Comparison of ENCODE assay signal across 10 mouse cellular contexts in the genomic region with DNA sequence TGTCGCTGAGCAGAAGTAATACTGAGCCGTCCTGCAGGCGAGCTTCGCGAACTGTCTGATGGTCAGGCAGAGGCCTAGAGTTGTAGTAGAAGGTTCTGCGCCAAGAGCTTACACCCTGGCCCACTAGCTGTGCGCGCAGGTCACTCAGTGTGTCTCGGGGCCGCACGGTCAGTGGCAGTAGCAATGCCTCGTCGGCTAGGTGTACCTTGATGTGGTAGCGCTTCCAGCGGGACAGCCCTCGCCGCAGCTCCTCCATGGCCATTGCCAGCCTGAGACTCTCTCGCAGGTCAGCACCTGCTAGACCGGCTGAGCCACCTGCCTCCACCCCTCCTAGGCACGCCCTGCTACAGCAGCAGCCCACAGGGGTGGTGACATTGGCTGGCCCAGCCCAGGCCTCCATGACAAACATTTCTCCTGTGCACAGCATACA. TPM values are rescaled to one million over a fixed set of nuclear protein-coding genes. Genes with fewer than 3 reads are reported as not detected.
DNase-seq lines count a peak whose midpoint lies in the region; ATAC-seq and TF ChIP-seq lines count a peak whose summit lies in the region.
"Had no signal": no experiment of that assay in that cellular context is flagged by ENCODE, and none has a peak within 500 bp of the region (broad histone marks: within the 10 kb centered on the region; RNA-seq: fewer than 3 reads in every experiment).

A gene (minus strand): TSS at position 266 of the 430 bp plus-strand sequence.

- peaks cover 0 to 28% of the 10 kb centered on the region in 2 experiments; a peak in 2 of 4 replicates for H3K4me1 ChIP-seq in ES-E14 (ENCODE audit: control insufficient read depth in 2 of 2, insufficient read depth in 2 of 2, low read length in 2 of 2, poor library complexity in 1 of 2)
- peaks cover 9% of the 10 kb centered on the region; the same call in 1 of the 2 replicates for H3K4me1 ChIP-seq in kidney, embryonic 15.5 days
- no peaks in the 10 kb centered on the region for H3K4me1 ChIP-seq in lung, postnatal 0 days (ENCODE audit: insufficient read depth, low read depth, low read length)

- in situ Hi-C loops in ES-E14 (cut with MboI; ENCODE audit: low sequenced_read_pairs in 2 of 2, unreplicated experiment in 2 of 2): loop anchor here in 1 of 2 experiments (10.0 kb wide), 1 partner anchor 199 kb away; no protein-coding TSS in a partner anchor

- no peak for TF ChIP-seq EP300 in lung, postnatal 0 days (IDR thresholded peaks at IDR 0.05)

- WGBS in kidney, embryonic 15.5 days: 73% methylated on average over 20 of the region's 20 CpGs
- 54% methylated on average over 20 of the region's 20 CpGs for WGBS in lung, postnatal 0 days

- no peak for TF ChIP-seq CTCF in gastrocnemius, adult 2 months (IDR thresholded peaks at IDR 0.05)
- no peak for TF ChIP-seq CTCF in lung, postnatal 0 days (IDR thresholded peaks at IDR 0.05)

- H3K4me2 ChIP-seq in kidney, embryonic 15.5 days: no peak within 1 kb of the TSS
- peak within 1 kb of the TSS; percentile 35 for H3K4me2 ChIP-seq in lung, postnatal 0 days (replicated peaks; ENCODE audit: low read depth, low read length)

- DNase-seq in gastrocnemius, postnatal 14 days: peak; percentile 9
- DNase-seq in gastrocnemius, adult 2 months: no peak
- peak; percentile 28 for DNase-seq in ES-E14 (ENCODE audit: low read depth, low spot score)
- peak; percentile 79 for DNase-seq in lung, postnatal 0 days (ENCODE audit: low spot score)
- DNase-seq in spleen, postnatal 10 days (ENCODE audit: low spot score in 2 of 2): no peak
- no peak for DNase-seq in retina, postnatal 1 day
- DNase-seq in gastrocnemius, postnatal 10 days: no peak
- DNase-seq: cerebellum, adult 9-10 months had no signal

- no peak within 1 kb of the TSS for H3K4me3 ChIP-seq in gastrocnemius, adult 2 months
- peak within 1 kb of the TSS in 1 of 2 experiments; percentile 13; a peak in 1 of 4 replicates for H3K4me3 ChIP-seq in ES-E14 (ENCODE audit: insufficient read depth in 1 of 2, low read depth in 1 of 2, low read length in 2 of 2, poor library complexity in 1 of 2, severe bottlenecking in 1 of 2)
- H3K4me3 ChIP-seq in kidney, embryonic 15.5 days (replicated peaks): no peak within 1 kb of the TSS
- peak within 1 kb of the TSS; percentile 3; the same call in 1 of the 2 replicates for H3K4me3 ChIP-seq in lung, postnatal 0 days (ENCODE audit: low read depth, low read length)

- no peak within 1 kb of the TSS for H3K27ac ChIP-seq in gastrocnemius, adult 2 months
- no peak within 1 kb of the TSS for H3K27ac ChIP-seq in ES-E14 (ENCODE audit: insufficient read depth, low read depth, low read length, poor library complexity, severe bottlenecking)
- H3K27ac ChIP-seq in kidney, embryonic 15.5 days: 0 out of 2 replicates have a peak within 1 kb of the TSS, but pooled peaks have one; percentile 38
- peak within 1 kb of the TSS; percentile 14; the same call in 1 of the 2 replicates for H3K27ac ChIP-seq in lung, postnatal 0 days (ENCODE audit: low read length)

- H3K27me3 ChIP-seq in kidney, embryonic 15.5 days: no peaks in the 10 kb centered on the region
- H3K27me3 ChIP-seq in lung, postnatal 0 days (replicated peaks; ENCODE audit: insufficient read depth, low read length): no peaks in the 10 kb centered on the region

- ATAC-seq in kidney, embryonic 15.5 days (replicated peaks; ENCODE audit: low FRiP score): peak; percentile 63
- peak; percentile 93 for ATAC-seq in lung, postnatal 0 days

- H3K9ac ChIP-seq in ES-E14 (ENCODE audit: insufficient read depth, low read depth, low read length, poor library complexity, severe bottlenecking): no peak within 1 kb of the TSS
- H3K9ac ChIP-seq in kidney, embryonic 15.5 days: no peak within 1 kb of the TSS
- H3K9ac ChIP-seq in lung, postnatal 0 days (replicated peaks; ENCODE audit: low read depth): no peak within 1 kb of the TSS

- H3K9me3 ChIP-seq in ES-E14 (ENCODE audit: control insufficient read depth, insufficient read depth, low read depth, low read length): no peaks in the 10 kb centered on the region
- no peaks in the 10 kb centered on the region for H3K9me3 ChIP-seq in kidney, embryonic 15.5 days (replicated peaks)
- H3K9me3 ChIP-seq in lung, postnatal 0 days (ENCODE audit: low read length): no peaks in the 10 kb centered on the region

- intact Hi-C loops in gastrocnemius, postnatal 14 days (cut with DNase I; ENCODE audit: low total_unique reads): loop anchor here (5.0 kb wide), 2 partner anchors 62 to 127 kb away; no protein-coding TSS in a partner anchor
- intact Hi-C loops in gastrocnemius, adult 2 months (cut with DNase I): loop anchor here (5.0 to 10.0 kb wide), 3 partner anchors 72 to 129 kb away; no protein-coding TSS in a partner anchor

- no peaks in the 10 kb centered on the region for H3K36me3 ChIP-seq in ES-E14 (ENCODE audit: control insufficient read depth, insufficient read depth, low read length, poor library complexity, severe bottlenecking)
- H3K36me3 ChIP-seq in kidney, embryonic 15.5 days: no peaks in the 10 kb centered on the region
- H3K36me3 ChIP-seq in lung, postnatal 0 days (ENCODE audit: insufficient read depth, low read length): no peaks in the 10 kb centered on the region

TF ChIP-seq in ES-E14, 5 proteins besides CTCF, POLR2A, EP300 and RAD21:
- TF ChIP-seq HCFC1 (IDR thresholded peaks at IDR 0.05; ENCODE audit: borderline replicate concordance, insufficient read depth, low read length): no peak
- TF ChIP-seq ZNF384 (IDR thresholded peaks at IDR 0.05; ENCODE audit: low read depth, low read length): no peak
- TF ChIP-seq CHD2 (IDR thresholded peaks at IDR 0.05; ENCODE audit: low read depth, low read length): no peak
- TF ChIP-seq ZC3H11A (IDR thresholded peaks at IDR 0.05; ENCODE audit: borderline replicate concordance, low read depth, low read length): no peak
- no peak for TF ChIP-seq MAFK (IDR thresholded peaks at IDR 0.05; ENCODE audit: insufficient read depth, low read depth, low read length)

RNA-seq across cellular contexts. Expression of the gene that starts here (rescaled TPM):
- under 1 TPM; 0.27 to 0.42 TPM for total RNA-seq in gastrocnemius, postnatal 14 days (2021)
- total RNA-seq in gastrocnemius, adult 2 months (2021): 1 to 10 TPM in 1 of 2 experiments, under 1 TPM in 1; 0.89 to 1.1 TPM
- 1.5 and 2.6 TPM in 2 replicates for total RNA-seq in ES-E14 (2012; rRNA removed)
- polyA plus RNA-seq in kidney, embryonic 15.5 days (2015; fragmentation: Nextera tagmentation; extraction: Ambion mirVana): 1.2 and 1.4 TPM in 2 replicates
- polyA plus RNA-seq in lung, postnatal 0 days (2015; fragmentation: Nextera tagmentation; extraction: Ambion mirVana): 3.5 and 3.8 TPM in 2 replicates
- total RNA-seq in gastrocnemius, postnatal 10 days (2021): 1 to 10 TPM in 1 of 2 experiments, under 1 TPM in 1; 0.31 to 1.2 TPM
- total RNA-seq: liver, adult 2 months had no signal

Comparison
In these comparisons a context has a peak if more than half of its experiments do, and no peak if none do; other contexts are left out.
1. Peak in DNase-seq in gastrocnemius, postnatal 14 days; RNA of the gene not detected or under 1 TPM.
2. DNase-seq: peak in ES-E14 (single experiment) and lung, postnatal 0 days (single experiment); none in gastrocnemius, adult 2 months (single experiment), spleen, postnatal 10 days (0 of 2), retina, postnatal 1 day (single experiment) and gastrocnemius, postnatal 10 days (single experiment).
3. H3K27ac ChIP-seq: peak in kidney, embryonic 15.5 days (single experiment) and lung, postnatal 0 days (single experiment); none in gastrocnemius, adult 2 months (single experiment) and ES-E14 (single experiment).